Mouse (Mus musculus): Measurements from ENCODE around the gene Map2.

- no peak for TF ChIP-seq CTCF (IDR thresholded peaks at IDR 0.05; ENCODE audit: insufficient read depth, low read depth, low read length)
- TF ChIP-seq POLR2A (IDR thresholded peaks at IDR 0.05; ENCODE audit: insufficient read depth, low read depth, low read length): no peak
These were observed 220.8 kb downstream of the Map2 start for GRCm38 (mm10) chr1:66395826-66396225.
